Mouse (Mus musculus) left cerebral cortex, postnatal 4 days (tissue): ENCODE data around the gene Nrp1. TPM values are rescaled to one million over a fixed set of nuclear protein-coding genes. Genes with fewer than 3 reads are reported as not detected.

Source experiments
- DNase-seq: peaks from one replicate; pipeline ENCODE4 v3.0.0-alpha.2; 2022
- intact Hi-C: fragments of 180-260 bp; cut with DNase I; formaldehyde crosslinking; loops from one replicate; pipeline ENCODE4 v1.15.1; 2025
- total RNA-seq, 2 experiments: library from RNA; stranded (reverse); gene quantifications; 2 replicates each; pipeline ENCODE4 v1.2.3; 2021

Gene Nrp1
- total RNA-seq, 2 experiments from 2014 or later, result 53.6 to 63.6 TPM

DNA sequence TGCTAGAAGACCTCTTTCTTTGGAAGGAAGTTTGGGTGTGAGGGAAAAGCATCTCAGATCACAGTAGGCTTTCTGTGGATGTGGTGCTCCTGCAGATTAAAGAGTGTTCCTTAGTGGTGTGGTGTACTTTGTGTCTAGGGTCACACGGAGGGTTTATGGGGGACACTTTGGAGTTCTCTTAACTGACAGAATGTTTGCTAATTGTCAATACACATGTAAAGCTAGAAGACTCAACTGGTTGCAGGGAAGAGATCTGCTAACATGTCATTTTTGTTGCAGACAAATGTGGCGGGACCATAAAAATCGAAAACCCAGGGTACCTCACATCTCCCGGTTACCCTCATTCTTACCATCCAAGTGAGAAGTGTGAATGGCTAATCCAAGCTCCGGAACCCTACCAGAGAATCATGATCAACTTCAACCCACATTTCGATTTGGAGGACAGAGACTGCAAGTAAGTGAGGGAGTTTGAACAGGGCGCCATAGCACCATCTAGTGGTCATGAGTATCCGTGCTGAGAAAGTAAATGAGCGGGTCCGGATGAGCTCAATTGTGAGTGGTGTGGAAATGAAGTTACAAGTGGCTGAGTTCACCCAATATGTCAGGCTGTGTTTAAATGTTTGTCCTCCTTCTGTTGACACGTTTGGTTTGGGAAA is 4.7 kb downstream of the Nrp1 start:
- DNase-seq, result peak; percentile 75
- intact Hi-C loops, result no loop called here

GRCm38 (mm10) chr8:128370496-128370895 is 12.1 kb downstream of the Nrp1 start:
- DNase-seq, result no peak
- intact Hi-C loops, result no loop called here

- intact Hi-C loops, result no loop called here
- DNase-seq, result no peak
Observed at GRCm38 (mm10) chr8:128371026-128371425, 12.6 kb downstream of the Nrp1 start.

DNA sequence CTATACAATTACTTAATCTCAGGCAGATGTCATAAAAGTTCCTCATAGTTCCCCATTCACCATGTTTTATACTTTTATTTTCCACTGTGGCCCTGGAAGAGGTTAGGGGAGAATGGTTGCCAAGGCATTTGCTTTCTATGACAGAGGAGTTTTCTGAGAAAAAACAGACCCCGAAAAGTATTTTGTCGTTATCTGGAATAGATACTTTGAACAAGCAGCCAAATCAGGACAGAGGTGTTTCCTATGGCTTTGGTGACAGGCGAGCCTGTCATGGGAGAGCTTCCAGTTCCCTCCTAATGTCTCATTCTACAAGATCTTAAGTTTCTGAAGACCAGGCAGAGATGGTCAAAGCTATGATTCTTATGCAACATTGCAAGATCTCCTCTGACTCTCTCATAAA is 13.4 kb downstream of the Nrp1 start:
- no peak for DNase-seq
- intact Hi-C loops, result no loop called here

DNA sequence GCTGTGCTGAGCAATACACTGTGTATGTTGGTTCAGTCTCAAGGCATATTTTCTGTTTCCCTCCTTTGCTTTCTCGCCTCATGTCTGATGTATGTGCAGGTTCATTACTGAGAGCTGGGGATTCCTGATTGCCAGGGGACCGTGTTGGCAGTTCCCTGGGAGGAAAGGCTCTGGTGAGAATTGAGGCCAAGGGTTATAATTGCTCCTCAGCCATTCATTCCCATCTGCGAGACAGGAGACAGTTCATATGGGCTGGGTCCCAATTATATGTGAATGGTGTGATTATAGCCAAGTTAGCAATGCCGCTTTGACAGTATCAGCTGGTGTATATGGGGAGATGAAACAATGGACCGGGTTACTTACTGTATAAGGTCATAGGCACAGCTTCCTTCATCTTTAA is 14.3 kb downstream of the Nrp1 start:
- intact Hi-C loops, result no loop called here

DNA sequence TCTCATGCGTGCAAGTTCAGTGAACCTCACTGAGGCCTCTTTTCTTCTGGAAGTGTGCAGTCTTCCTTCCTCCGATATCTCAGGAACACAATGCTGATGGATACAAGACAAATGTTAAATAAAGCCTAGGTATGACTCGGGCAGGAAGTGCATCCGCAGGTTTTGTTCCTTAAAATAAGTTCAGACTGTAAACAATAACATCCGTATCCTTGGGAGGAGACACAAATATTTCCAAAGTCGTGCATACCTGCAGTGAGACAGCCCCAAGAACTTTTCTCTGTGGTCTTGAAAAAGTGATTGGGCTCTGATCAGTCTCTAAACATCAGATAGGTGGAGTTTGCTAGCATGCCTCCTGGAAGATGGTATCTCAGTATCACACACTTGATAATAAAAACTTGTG is 15.0 kb downstream of the Nrp1 start:
- DNase-seq, result no peak
- intact Hi-C loops, result no loop called here

More for the DNA sequence above, 14.3 kb downstream of the Nrp1 start:
- no peak for DNase-seq

GRCm38 (mm10) chr8:128375291-128375690 is 16.9 kb downstream of the Nrp1 start:
- DNase-seq, result no peak
- intact Hi-C loops, result no loop called here

- DNase-seq, result no peak
- intact Hi-C loops, result no loop called here
Observed at GRCm38 (mm10) chr8:128383176-128383575, 24.8 kb downstream of the Nrp1 start.

DNA sequence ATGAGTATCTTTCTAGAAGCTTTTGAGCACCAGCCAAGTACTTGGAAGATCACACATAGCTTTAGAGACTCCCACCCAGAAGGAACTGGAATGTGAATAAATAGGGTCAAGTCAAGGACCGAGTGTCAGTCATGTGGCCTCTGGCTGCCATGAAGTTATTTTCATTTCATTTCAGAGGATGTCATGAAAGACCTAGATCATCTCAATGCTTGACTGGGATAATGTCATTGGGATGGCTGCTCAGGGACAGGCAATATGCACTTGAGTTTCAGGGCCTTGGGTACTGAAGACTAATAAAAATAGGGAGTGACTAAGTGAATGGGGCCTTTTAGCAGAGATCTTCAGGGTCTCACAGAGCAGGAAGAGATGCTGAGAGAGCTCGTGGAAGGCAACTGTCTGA is 26.0 kb downstream of the Nrp1 start:
- no peak for DNase-seq
- intact Hi-C loops, result no loop called here

DNA sequence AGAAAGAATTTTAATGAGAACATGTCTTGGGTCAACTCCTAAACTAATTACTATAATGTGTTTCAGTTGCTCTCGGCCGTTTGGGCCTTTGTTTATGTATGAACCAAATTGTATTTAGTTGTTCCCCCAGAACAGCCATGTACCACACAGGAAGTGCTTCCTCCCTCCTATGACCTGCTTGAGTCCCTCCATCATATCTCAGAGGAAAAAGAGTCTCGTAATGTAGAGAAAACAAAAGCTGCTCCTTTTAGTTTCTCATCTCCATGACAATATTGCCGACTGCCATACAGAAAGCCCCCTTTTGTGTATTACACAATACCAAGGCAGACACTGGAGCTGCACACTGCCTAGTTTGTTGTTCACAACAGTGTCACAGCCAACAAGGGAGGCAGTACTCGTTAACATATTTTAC is 26.5 kb downstream of the Nrp1 start:
- intact Hi-C loops, result no loop called here
- no peak for DNase-seq

DNA sequence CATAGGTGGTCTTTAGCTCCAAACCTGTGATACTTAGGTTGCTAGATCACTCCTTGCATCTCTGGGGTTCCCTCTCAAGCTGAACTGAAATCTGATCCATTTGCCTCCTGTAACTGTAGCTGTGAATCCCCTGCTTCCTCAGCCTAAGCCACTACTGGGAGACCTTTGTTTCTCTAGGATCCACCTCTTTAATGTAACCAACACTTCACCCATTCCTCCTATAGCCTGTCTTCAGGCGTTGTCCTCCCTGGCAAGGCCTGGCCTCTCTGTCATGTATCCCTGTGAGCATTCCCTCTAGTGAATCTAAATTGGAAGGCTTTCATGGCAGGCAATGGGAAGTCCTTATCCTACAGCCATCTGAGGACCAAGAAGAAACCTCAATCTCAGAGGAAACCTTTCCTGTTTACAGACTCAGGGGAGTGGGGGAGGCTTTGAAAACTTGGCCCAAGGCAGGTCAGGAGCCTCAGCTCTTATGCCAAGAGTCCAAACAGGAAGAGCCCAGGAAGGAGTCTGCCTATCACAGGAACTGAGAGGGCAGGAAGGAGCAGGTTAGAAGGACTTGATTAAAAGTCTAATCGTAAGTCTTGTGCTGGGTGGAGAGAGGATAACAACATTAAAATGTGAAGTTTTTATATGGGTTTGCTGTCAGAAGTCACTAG is 28.7 kb downstream of the Nrp1 start:
- intact Hi-C loops, result no loop called here
- DNase-seq, result no peak

DNA sequence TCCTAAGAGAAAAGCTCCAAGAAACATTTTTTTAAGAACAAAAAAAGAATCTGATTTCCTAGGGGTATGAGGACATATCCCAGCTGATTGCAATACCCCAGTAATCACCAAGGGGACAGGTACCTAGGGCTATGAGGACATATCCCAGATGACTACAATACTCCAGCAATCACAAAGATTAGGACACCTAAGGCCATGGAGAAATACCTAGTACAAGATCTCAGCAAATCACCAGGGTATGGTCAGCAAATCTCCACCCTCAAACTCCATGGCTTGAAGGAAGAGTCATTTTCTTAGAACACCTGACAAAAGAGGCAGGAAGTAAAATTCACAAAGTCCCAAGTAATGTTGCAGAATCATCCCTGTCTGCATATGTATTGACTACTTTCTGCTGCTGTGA is 32.4 kb downstream of the Nrp1 start:
- no peak for DNase-seq
- intact Hi-C loops, result no loop called here

- DNase-seq, result no peak
- intact Hi-C loops, result no loop called here
Observed at GRCm38 (mm10) chr8:128391182-128391760, 32.9 kb downstream of the Nrp1 start.

- DNase-seq, result no peak
- intact Hi-C loops, result no loop called here
Observed at GRCm38 (mm10) chr8:128394671-128395193, 36.3 kb downstream of the Nrp1 start.

DNA sequence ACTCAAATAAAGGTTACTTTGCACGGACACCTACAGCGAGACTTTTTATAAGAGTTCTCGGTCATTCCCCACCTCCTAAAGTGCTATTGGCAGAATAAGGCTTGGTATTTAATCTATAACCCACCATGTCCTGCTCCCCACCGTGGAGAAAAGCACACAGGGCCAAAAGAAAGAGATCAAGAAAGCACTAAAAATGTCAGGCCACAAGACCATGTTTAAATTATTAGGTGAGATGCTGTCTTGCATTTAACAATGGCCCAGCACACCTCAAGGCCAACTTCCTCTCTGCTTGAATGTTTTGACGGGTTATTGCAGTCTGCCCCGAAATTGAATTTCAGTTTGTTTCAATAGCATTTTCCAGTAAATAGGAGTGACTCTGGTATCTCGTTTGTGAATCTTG is 38.6 kb downstream of the Nrp1 start:
- intact Hi-C loops, result no loop called here
- DNase-seq, result no peak

DNA sequence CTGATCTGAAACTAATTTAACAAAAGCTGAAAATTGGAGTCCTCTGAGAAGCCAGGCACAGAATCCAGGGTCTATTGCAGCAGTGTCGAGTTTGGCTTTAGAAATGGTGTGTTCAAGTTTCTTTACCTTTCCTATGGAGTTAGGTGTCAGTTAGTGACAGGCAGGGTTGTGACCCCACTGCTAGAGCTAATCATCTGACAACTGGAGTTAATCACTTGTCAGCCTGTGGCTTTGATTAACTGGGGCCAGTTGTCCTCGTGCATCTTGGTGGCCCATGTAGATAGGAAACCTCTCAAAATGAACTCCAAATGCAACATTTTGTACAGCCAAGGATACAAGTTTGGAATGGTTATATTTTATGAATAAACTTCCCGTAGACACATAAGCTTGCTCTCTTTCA is 39.0 kb downstream of the Nrp1 start:
- intact Hi-C loops, result no loop called here
- DNase-seq, result no peak

DNA sequence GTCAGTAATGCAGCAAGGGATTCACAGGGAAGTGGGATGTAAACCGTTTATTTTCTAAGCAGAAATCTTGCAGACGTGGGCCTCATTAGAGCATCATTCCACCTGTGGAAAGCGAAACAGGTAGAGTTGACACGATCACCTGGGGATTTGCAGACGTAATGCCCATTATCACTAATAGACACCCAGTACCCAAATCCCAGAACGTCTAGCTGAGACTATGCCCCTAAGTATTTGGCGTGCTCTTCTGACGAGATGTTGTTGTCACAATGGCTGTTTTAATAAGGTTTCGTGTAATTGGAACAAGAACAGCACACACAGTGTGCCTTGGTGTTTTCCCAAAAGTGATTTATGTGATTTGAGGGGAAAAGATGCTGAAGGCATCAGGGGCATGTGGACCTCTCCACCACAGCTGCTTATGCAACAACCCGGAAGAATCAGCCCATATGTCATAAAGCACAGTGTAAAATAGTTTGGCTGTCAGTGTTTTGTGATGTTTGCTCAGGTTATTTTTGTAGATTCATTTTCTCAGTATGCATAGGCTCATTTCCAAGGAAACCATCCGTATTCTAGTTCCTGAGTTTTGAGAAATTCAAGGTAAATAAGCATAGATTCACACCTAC is 40.2 kb downstream of the Nrp1 start:
- intact Hi-C loops, result no loop called here
- no peak for DNase-seq

DNA sequence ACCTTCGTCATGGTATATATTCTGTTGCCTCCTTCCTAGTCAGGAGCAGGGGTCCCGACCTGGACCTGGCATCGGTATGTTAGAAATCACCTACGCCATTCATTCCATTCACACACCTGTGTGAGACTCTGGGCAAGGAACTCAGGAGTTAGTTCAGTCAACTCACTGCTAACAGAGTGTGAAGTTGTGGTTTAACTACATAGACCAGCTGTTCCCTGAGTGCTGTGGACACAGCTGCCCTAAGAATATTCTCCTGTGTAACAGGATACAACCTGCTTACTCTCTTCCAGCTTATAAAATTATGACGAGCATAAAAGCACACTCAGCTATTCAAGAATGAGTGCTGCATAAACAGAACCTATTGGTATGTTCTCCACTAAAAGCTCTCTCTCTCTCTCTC is 41.9 kb downstream of the Nrp1 start:
- DNase-seq, result no peak
- intact Hi-C loops, result no loop called here

DNA sequence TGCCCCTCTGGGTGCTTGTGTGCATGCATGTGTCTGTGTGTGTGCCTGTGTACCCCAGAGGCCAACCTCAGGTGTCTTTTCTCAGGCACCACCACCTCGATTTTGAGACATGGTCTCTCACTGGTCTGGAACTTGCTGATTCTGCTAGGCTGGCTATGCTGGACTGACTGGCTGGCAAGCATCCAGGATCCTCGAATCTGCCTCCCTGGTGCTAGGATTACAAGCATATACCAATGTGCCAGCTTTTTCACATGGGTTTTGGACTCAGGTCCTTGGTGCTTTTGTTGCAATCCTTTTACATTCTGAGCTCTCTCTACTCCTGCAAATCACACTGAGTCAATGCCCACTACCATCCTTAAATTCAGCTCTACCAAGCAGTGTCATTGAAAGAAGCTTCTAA is 46.5 kb downstream of the Nrp1 start:
- intact Hi-C loops, result no loop called here
- DNase-seq, result peak; percentile 10

DNA sequence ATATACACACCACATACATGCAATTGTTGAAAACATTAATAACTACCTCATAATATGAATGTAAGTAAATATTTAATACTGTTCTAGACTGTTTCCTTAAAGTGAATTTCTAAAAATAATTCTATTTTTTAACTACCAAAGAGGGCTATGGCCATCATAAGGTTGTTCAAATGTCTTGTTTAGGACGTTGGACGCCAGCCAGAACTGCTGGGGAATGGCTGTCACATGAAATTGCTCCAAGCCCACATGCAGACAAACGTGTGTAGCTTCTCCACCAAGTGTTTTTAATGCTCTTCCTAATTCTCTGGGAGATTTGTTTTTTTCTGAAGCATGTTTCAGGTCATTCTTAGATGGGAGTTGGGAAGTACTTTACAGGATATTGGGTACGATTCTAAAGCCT is 55.0 kb downstream of the Nrp1 start:
- DNase-seq, result peak; percentile 22
- intact Hi-C loops, result no loop called here

GRCm38 (mm10) chr8:128415730-128416684 is 57.6 kb downstream of the Nrp1 start:
- peak; percentile 42 for DNase-seq
- intact Hi-C loops, result no loop called here
